Mouse (Mus musculus) cerebellum, adult 11 months (tissue): ENCODE results near the gene Tsr3.

ENCODE experiments used
- DNase-seq: peaks from one replicate; pipeline ENCODE4 v3.0.0; 2022

Gene Tsr3

GRCm38 (mm10) chr17:25244239-25244638 lies 4.3 kb downstream of the Tsr3 start:
- no peak for DNase-seq

GRCm38 (mm10) chr17:25248033-25248750 lies 8.2 kb downstream of the Tsr3 start:
- no peak for DNase-seq

GRCm38 (mm10) chr17:25250181-25250835 lies 10.3 kb downstream of the Tsr3 start:
- DNase-seq = no peak

- DNase-seq = no peak
These were observed 12.7 kb downstream of the Tsr3 start for GRCm38 (mm10) chr17:25252643-25253042.

GRCm38 (mm10) chr17:25253760-25254159 lies 13.8 kb downstream of the Tsr3 start:
- no peak for DNase-seq

- no peak for DNase-seq
These were observed 15.1 kb downstream of the Tsr3 start for GRCm38 (mm10) chr17:25255110-25255509.

- no peak for DNase-seq
These were observed 16.3 kb downstream of the Tsr3 start, which contains the start of gene Baiap3 for GRCm38 (mm10) chr17:25256140-25256754. Gene Baiap3 (minus strand): TSS chr17:25256364.

- no peak for DNase-seq
These were observed 17.9 kb downstream of the Tsr3 start for GRCm38 (mm10) chr17:25257804-25258261.

- DNase-seq = no peak
These were observed 24.5 kb downstream of the Tsr3 start for GRCm38 (mm10) chr17:25264453-25264852.

- DNase-seq = no peak
These were observed 30.9 kb downstream of the Tsr3 start for GRCm38 (mm10) chr17:25270795-25271335.

- DNase-seq = no peak
These were observed 32.4 kb downstream of the Tsr3 start for GRCm38 (mm10) chr17:25272326-25272725.

- DNase-seq = peak; percentile 91
These were observed 33.2 kb downstream of the Tsr3 start for GRCm38 (mm10) chr17:25272951-25273705.

- peak; percentile 95 for DNase-seq
These were observed 33.9 kb downstream of the Tsr3 start for GRCm38 (mm10) chr17:25273706-25274501.

- no peak for DNase-seq
These were observed 34.8 kb downstream of the Tsr3 start, which contains the start of gene Ube2i for GRCm38 (mm10) chr17:25274571-25275346. Gene Ube2i (minus strand): TSS chr17:25274622.

- DNase-seq = no peak
These were observed 35.9 kb downstream of the Tsr3 start for GRCm38 (mm10) chr17:25275833-25276232.

- no peak for DNase-seq
These were observed 42.2 kb downstream of the Tsr3 start for GRCm38 (mm10) chr17:25282133-25282532.

- peak; percentile 74 for DNase-seq
These were observed 45.1 kb downstream of the Tsr3 start for GRCm38 (mm10) chr17:25285033-25285432.

- no peak for DNase-seq
These were observed 48.9 kb downstream of the Tsr3 start for GRCm38 (mm10) chr17:25288842-25289241.

GRCm38 (mm10) chr17:25290411-25290810 lies 50.4 kb downstream of the Tsr3 start:
- no peak for DNase-seq
